Mouse (Mus musculus): Measurements from ENCODE around the gene Ntsr2. TPM values are rescaled to one million over a fixed set of nuclear protein-coding genes. Genes with fewer than 3 reads are reported as not detected.

The Ntsr2 gene
- 12.4 and 17.7 TPM in 2 replicates for total RNA-seq (2014; rRNA removed)
- 11.1 and 15.1 TPM in 2 replicates for polyA plus RNA-seq (2015; fragmentation: Nextera tagmentation; extraction: Ambion mirVana)

- Histone ChIP-seq H3K27me3 (ENCODE audit: insufficient read depth, low read length) (peaks cover 25% of the 10 kb centered on the region), H3K4me2 (ENCODE audit: low read depth, low read length, poor library complexity, severe bottlenecking) (peak within 1 kb of the TSS; percentile 61), H3K9me3 (ENCODE audit: low read length) (no peaks in the 10 kb centered on the region), H3K9ac (replicated peaks; ENCODE audit: low read length, poor library complexity, severe bottlenecking) (no peak within 1 kb of the TSS; the same call in 1 of the 2 replicates), H3K4me3 (ENCODE audit: low read depth, low read length) (peak within 1 kb of the TSS; percentile 36), H3K4me1 (ENCODE audit: insufficient read depth, low read length) (peaks cover 7% of the 10 kb centered on the region; the same call in 1 of the 2 replicates), H3K27ac (ENCODE audit: low read depth, low read length) (no peak within 1 kb of the TSS), H3K36me3 (ENCODE audit: insufficient read depth, low read length) (no peaks in the 10 kb centered on the region)
- ATAC-seq (ENCODE audit: low FRiP score) (peak; percentile 89), DNase-seq (ENCODE audit: low spot score) (peak; percentile 69)
- WGBS: 5% methylated on average over 55 of the region's 58 CpGs
- TF ChIP-seq CTCF (IDR thresholded peaks at IDR 0.05): no peak
Measured at GRCm38 (mm10) chr12:16653332-16654093, at the start of gene Ntsr2. Gene Ntsr2 (plus strand): TSS chr12:16653382.

- no peaks in the 10 kb centered on the region for H3K27me3 ChIP-seq (ENCODE audit: insufficient read depth, low read length)
- 85% methylated on average over 5 of the region's 5 CpGs for WGBS
- TF ChIP-seq CTCF (IDR thresholded peaks at IDR 0.05): no peak
Measured at GRCm38 (mm10) chr12:16605624-16606023, 47.6 kb upstream of the Ntsr2 start.

GRCm38 (mm10) chr12:16610936-16611335 lies 42.2 kb upstream of the Ntsr2 start, which contains the start of gene Lpin1:
Gene Lpin1 (minus strand): TSS chr12:16610966.
- TF ChIP-seq CTCF (IDR thresholded peaks at IDR 0.05): no peak
- no peak for ATAC-seq (ENCODE audit: low FRiP score)

More at GRCm38 (mm10) chr12:16605624-16606023, 47.6 kb upstream of the Ntsr2 start:
- H3K36me3 ChIP-seq (ENCODE audit: insufficient read depth, low read length): no peaks in the 10 kb centered on the region
- H3K9ac ChIP-seq (replicated peaks; ENCODE audit: low read length, poor library complexity, severe bottlenecking): no peak overlapping the region
- H3K4me3 ChIP-seq (ENCODE audit: low read depth, low read length): no peak overlapping the region
- ATAC-seq (ENCODE audit: low FRiP score) (no peak), DNase-seq (ENCODE audit: low spot score) (no peak)
- no peak overlapping the region for H3K27ac ChIP-seq (ENCODE audit: low read depth, low read length)
- no peaks in the 10 kb centered on the region for H3K9me3 ChIP-seq (ENCODE audit: low read length)
- no peaks in the 10 kb centered on the region for H3K4me1 ChIP-seq (ENCODE audit: insufficient read depth, low read length)
- H3K4me2 ChIP-seq (ENCODE audit: low read depth, low read length, poor library complexity, severe bottlenecking): no peak overlapping the region

GRCm38 (mm10) chr12:16614556-16614955 lies 38.6 kb upstream of the Ntsr2 start:
- DNase-seq (ENCODE audit: low spot score) (no peak), ATAC-seq (ENCODE audit: low FRiP score) (no peak)
- Histone ChIP-seq H3K27ac (ENCODE audit: low read depth, low read length) (no peak overlapping the region), H3K4me2 (ENCODE audit: low read depth, low read length, poor library complexity, severe bottlenecking) (no peak overlapping the region), H3K4me1 (ENCODE audit: insufficient read depth, low read length) (no peaks in the 10 kb centered on the region), H3K27me3 (ENCODE audit: insufficient read depth, low read length) (no peaks in the 10 kb centered on the region), H3K9me3 (ENCODE audit: low read length) (no peaks in the 10 kb centered on the region), H3K9ac (replicated peaks; ENCODE audit: low read length, poor library complexity, severe bottlenecking) (no peak overlapping the region), H3K4me3 (ENCODE audit: low read depth, low read length) (no peak overlapping the region), H3K36me3 (ENCODE audit: insufficient read depth, low read length) (no peaks in the 10 kb centered on the region)
- 68% methylated on average over 3 of the region's 3 CpGs for WGBS
- TF ChIP-seq CTCF (IDR thresholded peaks at IDR 0.05): no peak

More at GRCm38 (mm10) chr12:16610936-16611335, 42.2 kb upstream of the Ntsr2 start, which contains the start of gene Lpin1:
- Histone ChIP-seq H3K9me3 (ENCODE audit: low read length) (no peaks in the 10 kb centered on the region), H3K4me1 (ENCODE audit: insufficient read depth, low read length) (no peaks in the 10 kb centered on the region), H3K4me2 (ENCODE audit: low read depth, low read length, poor library complexity, severe bottlenecking) (no peak within 1 kb of the TSS), H3K27ac (ENCODE audit: low read depth, low read length) (no peak within 1 kb of the TSS), H3K27me3 (ENCODE audit: insufficient read depth, low read length) (no peaks in the 10 kb centered on the region), H3K4me3 (ENCODE audit: low read depth, low read length) (no peak within 1 kb of the TSS), H3K36me3 (ENCODE audit: insufficient read depth, low read length) (no peaks in the 10 kb centered on the region), H3K9ac (replicated peaks; ENCODE audit: low read length, poor library complexity, severe bottlenecking) (no peak within 1 kb of the TSS)
- no peak for DNase-seq (ENCODE audit: low spot score)
- WGBS: 96% methylated on average over 2 of the region's 2 CpGs

- no peak overlapping the region for H3K4me2 ChIP-seq (ENCODE audit: low read depth, low read length, poor library complexity, severe bottlenecking)
- H3K4me1 ChIP-seq (ENCODE audit: insufficient read depth, low read length): no peaks in the 10 kb centered on the region
- H3K27me3 ChIP-seq (ENCODE audit: insufficient read depth, low read length): no peaks in the 10 kb centered on the region
- WGBS: 84% methylated on average over 2 of the region's 2 CpGs
- no peak for TF ChIP-seq CTCF (IDR thresholded peaks at IDR 0.05)
- H3K27ac ChIP-seq (ENCODE audit: low read depth, low read length): no peak overlapping the region
- DNase-seq (ENCODE audit: low spot score) (no peak), ATAC-seq (ENCODE audit: low FRiP score) (no peak)
- H3K9ac ChIP-seq (replicated peaks; ENCODE audit: low read length, poor library complexity, severe bottlenecking): no peak overlapping the region
- no peaks in the 10 kb centered on the region for H3K9me3 ChIP-seq (ENCODE audit: low read length)
- H3K4me3 ChIP-seq (ENCODE audit: low read depth, low read length): no peak overlapping the region
- H3K36me3 ChIP-seq (ENCODE audit: insufficient read depth, low read length): no peaks in the 10 kb centered on the region
Measured at GRCm38 (mm10) chr12:16615738-16616137, 37.4 kb upstream of the Ntsr2 start.
